Mouse (Mus musculus) bone marrow, adult 2 months (tissue): ENCODE measurements around the gene 6030458C11Rik. TPM values are rescaled to one million over a fixed set of nuclear protein-coding genes. Genes with fewer than 3 reads are reported as not detected.
A peak's percentile ranks its signal among the peaks of the same experiment; 100 is the strongest.
"Not testable (repeated sequence)": the region's sequence is repeated elsewhere in the genome, so short reads cannot be mapped to it uniquely, and the experiment has no call there.

Experiments
- H3K27ac ChIP-seq: fragments of 200-500 bp; 2 replicates; pipeline ENCODE4 v1.5.1; 2012; ENCODE audit warnings: low read depth, mild to moderate bottlenecking, control low read depth, inconsistent platforms, low read length; ENCODE audit not compliant: control insufficient read depth, poor library complexity, insufficient read depth
- H3K4me1 ChIP-seq: fragments of 200-500 bp; 2 replicates; pipeline ENCODE4 v1.6.1; 2011; ENCODE audit warnings: low read length; ENCODE audit not compliant: control insufficient read depth, insufficient read depth
- H3K4me3 ChIP-seq: fragments of 200-500 bp; replicated peaks from 2 replicates; pipeline ENCODE3; 2011; ENCODE audit warnings: mild to moderate bottlenecking, low read depth, low read length, control low read depth; ENCODE audit not compliant: control insufficient read depth
- CTCF ChIP-seq: fragments of 200-500 bp; IDR thresholded peaks from 2 replicates; pipeline ENCODE4 v1.5.1; 2011; ENCODE audit warnings: low read length, control low read depth; ENCODE audit not compliant: control insufficient read depth, insufficient read depth
- POLR2A ChIP-seq: fragments of 200-500 bp; IDR thresholded peaks from 2 replicates; pipeline ENCODE4 v1.6.1; 2011; ENCODE audit warnings: low read depth, mild to moderate bottlenecking, control low read depth, low read length, borderline replicate concordance; ENCODE audit not compliant: control insufficient read depth
- WGBS: fragments of 180-500 bp; shearing (Covaris S2); methylation state at CpG from one replicate; pipeline ENCODE4 v1.1.7; 2018; 5-methylcytosine and 5-hydroxymethylcytosine counted together
- polyA plus RNA-seq: library from polyadenylated mRNA; stranded (reverse); fragments of >200 nt; gene quantifications from 2 replicates; pipeline ENCODE4 v1.2.4, GENCODE M21; 2011; ENCODE audit warnings: low replicate concordance; ENCODE audit not compliant: missing spikeins, insufficient read depth, insufficient read length

The 6030458C11Rik gene
- polyA plus RNA-seq, 1 experiment, result 21.3 TPM

DNA sequence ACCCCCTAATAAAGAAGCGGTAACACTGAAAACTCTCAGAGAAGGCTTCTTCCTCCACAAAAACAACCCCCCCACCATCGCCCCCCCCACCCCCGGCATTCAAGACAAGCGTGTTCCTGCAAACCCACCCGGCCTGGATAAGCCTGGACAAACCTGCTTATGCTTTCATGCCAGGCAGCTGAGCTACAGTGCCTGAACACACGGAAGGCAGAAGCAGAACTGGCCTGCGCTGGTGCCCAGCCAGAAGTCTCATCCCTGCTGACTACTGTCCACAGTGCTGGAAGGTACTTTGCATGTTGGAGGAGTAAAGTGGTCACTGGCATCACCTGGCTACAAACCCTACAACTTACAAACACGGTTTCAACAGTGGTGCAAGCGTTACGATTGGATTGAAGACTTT is 17.4 kb downstream of the 6030458C11Rik start:
- no peak for TF ChIP-seq POLR2A
- no peak for TF ChIP-seq CTCF
- H3K4me3 ChIP-seq, result no peak overlapping the region
- WGBS, result 92% methylated on average over 10 of the region's 10 CpGs

DNA sequence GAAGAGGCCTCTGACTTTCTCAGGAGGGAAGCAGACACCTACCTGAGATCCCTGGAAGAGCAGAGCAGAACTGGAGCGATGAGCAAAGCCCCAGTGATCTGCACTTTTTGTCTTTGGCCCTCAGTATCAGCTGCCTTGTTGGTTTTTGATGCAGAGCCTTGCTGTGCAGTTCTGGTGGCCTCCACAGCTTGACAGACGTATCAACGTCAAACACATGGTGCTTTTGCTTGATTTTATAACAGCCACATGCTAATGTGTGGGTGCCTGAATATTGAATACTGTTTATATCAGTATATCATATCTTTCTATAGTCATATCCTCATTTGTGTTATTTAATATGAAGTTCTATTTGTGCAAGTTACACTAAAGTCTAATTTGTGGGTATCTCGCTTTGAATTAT is 19.4 kb downstream of the 6030458C11Rik start:
- TF ChIP-seq POLR2A, result no peak
- TF ChIP-seq CTCF, result no peak
- no peaks in the 10 kb centered on the region for H3K4me1 ChIP-seq
- 74% methylated on average over 4 of the region's 4 CpGs for WGBS
- H3K4me3 ChIP-seq, result no peak overlapping the region
- H3K27ac ChIP-seq, result no peak overlapping the region

More for the DNA sequence above, 17.4 kb downstream of the 6030458C11Rik start:
- Histone ChIP-seq H3K4me1 (no peaks in the 10 kb centered on the region), H3K27ac (no peak overlapping the region)

DNA sequence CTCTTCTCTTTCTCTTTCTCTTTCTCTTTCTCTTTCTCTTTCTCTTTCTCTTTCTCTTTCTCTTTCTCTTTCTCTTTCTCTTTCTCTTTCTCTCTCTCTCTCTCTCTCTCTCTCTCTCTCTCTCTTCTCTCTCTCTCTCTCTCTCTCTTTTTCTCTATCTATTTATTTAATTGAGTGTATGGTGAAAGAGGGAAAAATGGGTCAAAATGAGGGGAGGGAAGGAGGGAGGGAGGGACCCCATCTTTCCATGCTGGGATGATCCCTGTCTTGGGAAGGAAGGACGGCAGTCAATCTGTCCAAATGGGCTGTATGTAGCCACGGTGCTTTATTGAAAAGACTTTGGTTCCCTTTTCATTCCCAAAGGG is 23.3 kb downstream of the 6030458C11Rik start:
- not testable (repeated sequence) for H3K4me3 ChIP-seq, H3K27ac ChIP-seq, H3K4me1 ChIP-seq
- WGBS, result 68% methylated on average over 2 of the region's 2 CpGs

DNA sequence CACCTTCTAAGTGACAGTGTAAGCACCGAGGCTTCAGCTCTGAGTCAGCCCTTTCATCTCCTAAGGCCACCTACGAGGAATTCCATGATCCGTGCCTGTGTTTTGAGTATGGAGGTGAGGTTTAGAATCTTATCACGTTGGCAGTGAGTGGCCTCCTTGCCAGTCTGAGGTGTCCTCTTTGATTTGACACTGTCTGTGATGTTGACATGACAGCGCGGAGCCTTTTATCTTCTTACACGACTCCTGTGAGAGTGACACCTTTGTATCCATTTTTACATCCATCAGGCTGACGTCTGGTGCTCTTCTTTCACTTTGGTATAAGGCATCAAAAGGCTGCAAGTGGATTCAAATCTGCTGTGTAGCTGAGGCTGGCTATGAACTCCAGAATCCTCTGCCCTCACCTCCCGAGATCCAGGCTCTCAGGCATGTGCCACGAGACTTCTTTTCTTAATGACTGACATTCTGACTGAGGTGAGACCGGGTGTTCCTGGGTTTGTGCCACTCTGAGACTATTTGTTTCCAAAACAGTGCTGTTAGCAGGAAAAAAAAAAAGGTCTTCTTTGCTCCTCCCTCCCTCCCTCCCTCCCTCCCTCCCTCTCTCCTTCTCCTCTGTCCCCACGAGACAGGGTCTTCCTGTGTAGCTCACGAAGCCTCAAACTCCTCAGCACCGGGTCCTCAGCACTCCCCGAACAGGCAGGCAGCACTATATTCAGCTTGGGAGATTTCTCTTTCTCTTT is 23.9 kb downstream of the 6030458C11Rik start:
- 59% methylated on average over 15 of the region's 15 CpGs for WGBS
- TF ChIP-seq CTCF (no peak), POLR2A (no peak)
- peak overlapping the region; percentile 35 for H3K4me3 ChIP-seq
- H3K4me1 ChIP-seq, result no peaks in the 10 kb centered on the region
- H3K27ac ChIP-seq, result no peak overlapping the region

DNA sequence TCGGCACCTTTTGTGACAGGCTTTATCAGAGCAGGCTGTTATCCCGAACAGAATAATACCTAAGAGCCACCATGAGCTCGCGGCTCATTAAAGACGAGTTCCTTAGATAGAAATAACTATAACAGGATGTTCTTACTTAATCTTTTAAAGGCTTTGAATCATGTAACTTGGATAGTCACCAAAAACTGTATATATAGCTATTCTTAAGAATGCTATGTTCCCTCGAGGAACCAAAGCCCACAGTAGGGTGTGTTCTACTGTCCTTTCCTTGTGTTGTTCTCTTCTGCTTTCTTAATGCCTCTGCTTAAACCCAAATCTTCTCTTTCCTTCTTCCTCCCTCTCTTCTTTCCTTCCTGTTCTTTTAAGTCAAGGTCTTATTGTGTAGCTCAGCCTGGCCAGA is 26.4 kb downstream of the 6030458C11Rik start:
- WGBS, result 50% methylated on average over 6 of the region's 6 CpGs
- TF ChIP-seq POLR2A (no peak), CTCF (no peak)
- no peak overlapping the region for H3K27ac ChIP-seq
- no peaks in the 10 kb centered on the region for H3K4me1 ChIP-seq
- no peak overlapping the region for H3K4me3 ChIP-seq

DNA sequence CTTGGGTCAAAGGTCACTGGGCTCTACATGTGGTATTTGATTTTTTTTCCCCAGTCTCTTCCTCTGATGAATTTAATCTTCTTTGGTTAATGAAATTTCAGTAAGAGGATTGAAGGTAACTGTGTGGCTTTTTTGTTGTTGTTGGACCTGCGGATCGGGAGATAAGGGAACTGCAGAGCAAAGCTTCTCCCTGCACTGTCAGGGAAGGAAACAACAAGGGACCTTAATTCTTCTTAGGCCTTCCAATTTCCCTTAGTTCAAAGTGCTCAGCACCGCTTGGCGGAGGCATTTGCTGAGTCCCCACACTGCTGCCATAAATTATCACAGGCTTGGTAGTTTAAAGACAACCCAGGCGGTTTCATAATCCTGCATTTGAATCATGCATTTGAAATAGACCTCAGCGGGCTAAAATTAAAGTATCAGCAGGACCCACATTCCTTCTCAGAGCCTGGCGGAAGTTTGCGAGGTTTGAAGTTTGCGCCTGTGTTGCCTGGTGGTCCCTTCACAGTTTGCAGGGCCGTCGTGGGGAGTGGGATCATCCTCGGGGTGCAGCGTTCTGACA is 28.5 kb downstream of the 6030458C11Rik start:
- H3K27ac ChIP-seq, result no peak overlapping the region
- no peak overlapping the region for H3K4me3 ChIP-seq
- H3K4me1 ChIP-seq, result no peaks in the 10 kb centered on the region
- TF ChIP-seq POLR2A (no peak), CTCF (no peak)
- WGBS, result 66% methylated on average over 13 of the region's 13 CpGs

DNA sequence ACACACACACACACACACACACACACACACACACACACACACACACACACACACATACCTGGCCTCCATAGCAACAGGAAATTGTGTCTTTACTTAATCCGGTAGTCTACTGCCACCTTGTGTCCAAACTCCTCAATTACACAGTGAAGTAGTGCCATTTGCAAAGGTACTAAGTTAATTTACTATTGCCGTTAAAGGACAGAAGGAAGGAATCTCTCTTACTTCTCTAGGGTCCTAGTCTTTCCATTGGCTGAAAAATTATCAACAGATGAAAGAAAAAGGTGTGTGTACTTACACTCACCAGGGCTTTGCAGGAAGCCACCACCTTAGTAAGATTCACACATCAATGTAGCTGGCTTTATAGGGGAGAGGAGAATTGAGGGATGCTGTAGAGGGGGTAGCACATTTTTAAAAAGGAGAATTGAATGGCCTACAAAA is 29.0 kb downstream of the 6030458C11Rik start:
- H3K27ac ChIP-seq, result no peak overlapping the region
- TF ChIP-seq CTCF, result 0 out of 2 replicates have a peak, but pooled peaks have one; percentile 21
- TF ChIP-seq POLR2A, result no peak
- 1% methylated on average over 2 of the region's 2 CpGs for WGBS

DNA sequence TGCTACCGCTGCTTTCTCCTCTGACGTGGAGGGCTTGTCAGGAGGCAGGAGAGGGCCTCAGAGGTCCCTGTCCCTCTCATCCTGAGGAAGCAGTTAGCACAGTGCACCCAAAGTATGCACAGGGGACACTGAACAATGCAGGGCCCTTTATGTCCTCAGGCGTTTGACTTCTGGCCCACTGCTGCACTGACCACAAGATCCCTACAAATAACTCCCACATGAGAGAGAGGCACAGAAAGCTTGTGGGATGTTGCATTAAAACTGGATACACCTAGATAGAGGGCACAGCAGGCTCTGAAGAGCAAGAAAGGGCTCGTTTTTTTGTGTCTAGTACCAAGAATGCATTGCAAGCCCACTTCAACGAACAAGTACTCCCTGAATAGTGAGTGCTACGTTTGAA is 30.1 kb downstream of the 6030458C11Rik start:
- H3K4me3 ChIP-seq, result no peak overlapping the region
- H3K4me1 ChIP-seq, result no peaks in the 10 kb centered on the region
- TF ChIP-seq CTCF, result no peak
- no peak for TF ChIP-seq POLR2A
- 78% methylated on average over 6 of the region's 6 CpGs for WGBS
- no peak overlapping the region for H3K27ac ChIP-seq

More for the DNA sequence above, 29.0 kb downstream of the 6030458C11Rik start:
- no peak overlapping the region for H3K4me3 ChIP-seq
- no peaks in the 10 kb centered on the region for H3K4me1 ChIP-seq

DNA sequence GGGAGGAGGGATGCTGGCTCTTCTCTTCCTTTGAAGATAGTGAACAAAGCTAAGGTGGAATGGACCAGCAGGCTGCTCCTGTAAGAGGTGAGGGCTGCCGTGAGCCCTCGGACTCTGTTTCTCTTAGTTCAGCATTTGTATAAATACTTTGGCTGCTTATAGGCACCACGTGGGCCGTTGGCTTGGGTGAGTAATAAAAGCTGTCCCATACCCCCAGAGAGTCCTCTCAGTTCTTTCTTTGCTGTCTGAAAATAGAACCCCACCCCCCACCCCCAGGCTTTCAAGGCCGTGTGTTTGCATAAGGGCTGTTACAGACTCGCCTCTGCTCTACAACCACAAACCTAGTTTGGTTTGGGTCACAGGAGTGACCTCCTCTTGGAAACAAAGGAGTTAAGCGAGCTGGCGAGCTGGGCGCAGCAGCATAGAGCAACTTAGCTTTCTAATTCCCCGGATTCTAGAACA is 35.0 kb downstream of the 6030458C11Rik start:
- Histone ChIP-seq H3K4me1 (no peaks in the 10 kb centered on the region), H3K4me3 (no peak overlapping the region), H3K27ac (no peak overlapping the region)
- TF ChIP-seq POLR2A (no peak), CTCF (no peak)
- WGBS, result 63% methylated on average over 10 of the region's 10 CpGs
